ENCODE assay signal across 8 mouse cellular contexts in the genomic region with DNA sequence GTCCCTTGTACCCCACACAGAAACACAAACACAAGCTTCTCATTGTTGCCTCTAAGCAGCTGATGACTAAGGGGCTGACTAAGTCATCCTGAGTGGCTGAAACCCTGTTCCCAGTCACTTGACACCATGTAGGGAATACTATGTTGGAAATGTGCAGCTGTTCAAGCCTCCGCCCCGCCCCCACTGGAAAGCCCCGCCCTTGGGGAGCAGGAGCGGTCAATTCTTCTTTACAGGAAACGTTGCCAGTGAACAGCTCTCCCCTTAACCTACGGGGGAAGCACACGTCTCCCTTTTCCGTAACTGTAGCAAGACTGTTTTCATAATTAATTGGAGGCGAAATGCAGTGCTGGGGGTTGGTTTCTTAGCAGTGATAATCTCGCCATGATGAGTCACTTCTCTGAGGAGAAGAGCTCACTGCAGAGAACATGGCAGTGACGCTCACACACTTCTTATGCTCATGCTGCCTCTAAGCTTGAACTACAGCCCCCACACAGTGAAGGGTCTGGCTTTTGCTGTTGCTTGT. TPM values are rescaled to one million over a fixed set of nuclear protein-coding genes. Genes with fewer than 3 reads are reported as not detected.
DNase-seq lines count a peak whose midpoint lies in the region; ATAC-seq and TF ChIP-seq lines count a peak whose summit lies in the region.

No protein-coding gene starts in this region.

- peak; percentile 84 for ATAC-seq in heart, embryonic 12.5 days (ENCODE audit: insufficient number of reproducible peaks, low FRiP score)
- peak; percentile 90 for ATAC-seq in kidney, embryonic 15.5 days (replicated peaks; ENCODE audit: low FRiP score)
- ATAC-seq in limb, embryonic 14.5 days (ENCODE audit: low FRiP score, low read depth) = peak; percentile 90
- peak; percentile 73 for ATAC-seq in midbrain, embryonic 15.5 days (replicated peaks)
- peak; percentile 91 for ATAC-seq in stomach, postnatal 0 days (ENCODE audit: low FRiP score, low TSS enrichment)

- no peaks in the 10 kb centered on the region for H3K27me3 ChIP-seq in heart, embryonic 12.5 days (replicated peaks)
- no peaks in the 10 kb centered on the region for H3K27me3 ChIP-seq in kidney, embryonic 15.5 days
- H3K27me3 ChIP-seq in limb, embryonic 14.5 days (ENCODE audit: control insufficient read depth, insufficient read depth, low read length) = no peaks in the 10 kb centered on the region
- no peaks in the 10 kb centered on the region for H3K27me3 ChIP-seq in midbrain, embryonic 15.5 days (replicated peaks)
- no peaks in the 10 kb centered on the region for H3K27me3 ChIP-seq in stomach, postnatal 0 days (ENCODE audit: control insufficient read depth, insufficient read depth, low read length)

- peak overlapping the region; percentile 96 for H3K27ac ChIP-seq in embryonic fibroblast, embryonic 13.5 days (ENCODE audit: insufficient read depth, low read length)
- peak overlapping the region; percentile 92 for H3K27ac ChIP-seq in heart, embryonic 12.5 days (ENCODE audit: poor library complexity, severe bottlenecking)
- H3K27ac ChIP-seq in kidney, embryonic 15.5 days = peak overlapping the region; percentile 78
- no peak overlapping the region; the same call in 1 of the 2 replicates for H3K27ac ChIP-seq in limb, embryonic 14.5 days (replicated peaks; ENCODE audit: low read depth, low read length)
- H3K27ac ChIP-seq in midbrain, embryonic 15.5 days = peak overlapping the region; percentile 35
- H3K27ac ChIP-seq in stomach, postnatal 0 days (replicated peaks) = peak overlapping the region; percentile 63

- TF ChIP-seq POLR2A in embryonic fibroblast, embryonic 13.5 days (IDR thresholded peaks at IDR 0.05; ENCODE audit: low read depth, low read length) = peak; percentile 60
- no peak for TF ChIP-seq POLR2A in limb, embryonic 14.5 days (IDR thresholded peaks at IDR 0.05; ENCODE audit: borderline replicate concordance, extremely low read depth, insufficient read depth, insufficient read length)

- no peaks in the 10 kb centered on the region for H3K9me3 ChIP-seq in heart, embryonic 12.5 days (replicated peaks)
- H3K9me3 ChIP-seq in kidney, embryonic 15.5 days (replicated peaks) = no peaks in the 10 kb centered on the region
- no peaks in the 10 kb centered on the region for H3K9me3 ChIP-seq in limb, embryonic 14.5 days (ENCODE audit: control insufficient read depth, low read length)
- no peaks in the 10 kb centered on the region for H3K9me3 ChIP-seq in midbrain, embryonic 15.5 days
- H3K9me3 ChIP-seq in stomach, postnatal 0 days (ENCODE audit: control insufficient read depth, low read length) = no peaks in the 10 kb centered on the region

- H3K4me1 ChIP-seq in embryonic fibroblast, embryonic 13.5 days (ENCODE audit: control insufficient read depth, insufficient read depth, low read length) = peaks cover 11% of the 10 kb centered on the region; the same call in 1 of the 2 replicates
- H3K4me1 ChIP-seq in heart, embryonic 12.5 days (replicated peaks) = peaks cover 31% of the 10 kb centered on the region
- peaks cover 12% of the 10 kb centered on the region for H3K4me1 ChIP-seq in kidney, embryonic 15.5 days
- peaks cover 4% of the 10 kb centered on the region for H3K4me1 ChIP-seq in limb, embryonic 14.5 days (ENCODE audit: control insufficient read depth, insufficient read depth, low read length)
- peaks cover 6% of the 10 kb centered on the region; the same call in 1 of the 2 replicates for H3K4me1 ChIP-seq in midbrain, embryonic 15.5 days
- H3K4me1 ChIP-seq in stomach, postnatal 0 days (replicated peaks; ENCODE audit: control insufficient read depth, insufficient read depth) = no peaks in the 10 kb centered on the region

- peak overlapping the region; percentile 68 for H3K9ac ChIP-seq in heart, embryonic 12.5 days
- 0 out of 2 replicates have a peak overlapping the region, but pooled peaks have one; percentile 0 for H3K9ac ChIP-seq in kidney, embryonic 15.5 days
- peak overlapping the region; percentile 28 for H3K9ac ChIP-seq in limb, embryonic 14.5 days (ENCODE audit: low read depth, low read length, severe bottlenecking)
- peak overlapping the region; percentile 18; the same call in 1 of the 2 replicates for H3K9ac ChIP-seq in midbrain, embryonic 15.5 days
- H3K9ac ChIP-seq in stomach, postnatal 0 days (ENCODE audit: low read length) = no peak overlapping the region

- peak overlapping the region; percentile 4; the same call in 1 of the 2 replicates for H3K4me3 ChIP-seq in embryonic fibroblast, embryonic 13.5 days (ENCODE audit: insufficient read depth, low read length)
- peak overlapping the region; percentile 41 for H3K4me3 ChIP-seq in heart, embryonic 12.5 days
- H3K4me3 ChIP-seq in kidney, embryonic 15.5 days (replicated peaks) = peak overlapping the region; percentile 36
- peak overlapping the region; percentile 30 for H3K4me3 ChIP-seq in limb, embryonic 14.5 days (replicated peaks; ENCODE audit: low read length)
- H3K4me3 ChIP-seq in midbrain, embryonic 15.5 days = peak overlapping the region; percentile 25
- peak overlapping the region; percentile 35 for H3K4me3 ChIP-seq in stomach, postnatal 0 days (ENCODE audit: low read depth, low read length)

- WGBS in heart, embryonic 12.5 days = 5% methylated on average over 11 of the region's 11 CpGs
- 6% methylated on average over 11 of the region's 11 CpGs for WGBS in kidney, embryonic 15.5 days
- WGBS in limb, embryonic 14.5 days = 12% methylated on average over 11 of the region's 11 CpGs
- 16% methylated on average over 11 of the region's 11 CpGs for WGBS in midbrain, embryonic 15.5 days
- 1% methylated on average over 11 of the region's 11 CpGs for WGBS in stomach, postnatal 0 days

- no peak for TF ChIP-seq EP300 in stomach, postnatal 0 days (optimal IDR thresholded peaks at IDR 0.05)

- H3K4me2 ChIP-seq in heart, embryonic 12.5 days = peak overlapping the region; percentile 63
- H3K4me2 ChIP-seq in kidney, embryonic 15.5 days = peak overlapping the region; percentile 52
- peak overlapping the region; percentile 44 for H3K4me2 ChIP-seq in limb, embryonic 14.5 days (replicated peaks; ENCODE audit: low read depth, low read length, severe bottlenecking)
- H3K4me2 ChIP-seq in midbrain, embryonic 15.5 days = peak overlapping the region; percentile 38
- peak overlapping the region; percentile 44 for H3K4me2 ChIP-seq in stomach, postnatal 0 days (replicated peaks; ENCODE audit: low read depth)

- no peak for TF ChIP-seq CTCF in embryonic fibroblast, embryonic 13.5 days (IDR thresholded peaks at IDR 0.05; ENCODE audit: borderline replicate concordance, insufficient read depth, low read length)
- no peak for TF ChIP-seq CTCF in stomach, postnatal 0 days (IDR thresholded peaks at IDR 0.05; ENCODE audit: low read depth)

- H3K36me3 ChIP-seq in heart, embryonic 12.5 days = no peaks in the 10 kb centered on the region
- H3K36me3 ChIP-seq in kidney, embryonic 15.5 days = no peaks in the 10 kb centered on the region
- no peaks in the 10 kb centered on the region for H3K36me3 ChIP-seq in limb, embryonic 14.5 days (ENCODE audit: control insufficient read depth, insufficient read depth, low read length)
- no peaks in the 10 kb centered on the region for H3K36me3 ChIP-seq in midbrain, embryonic 15.5 days (replicated peaks)
- no peaks in the 10 kb centered on the region for H3K36me3 ChIP-seq in stomach, postnatal 0 days (ENCODE audit: control insufficient read depth, insufficient read depth, low read length)

- DNase-seq in spleen, adult 18-20 months = peak; percentile 7 to 42
- no peak for DNase-seq in spleen, adult 12 weeks (ENCODE audit: low spot score)
- peak; percentile 85 for DNase-seq in limb, embryonic 14.5 days (ENCODE audit: low spot score)
- peak; percentile 90 for DNase-seq in stomach, postnatal 0 days (ENCODE audit: low spot score)

RNA-seq across cellular contexts. Expression of gene Cfl2, which starts 27.7 kb away (rescaled TPM):
- 218 and 247 TPM in 2 replicates for polyA plus RNA-seq in embryonic fibroblast, embryonic 13.5 days (2011; ENCODE audit: insufficient read length, low read depth, missing spikeins)
- 405 and 431 TPM in 2 replicates for polyA plus RNA-seq in heart, embryonic 12.5 days (2016; fragmentation: Nextera tagmentation; extraction: Ambion mirVana)
- 192 and 207 TPM in 2 replicates for polyA plus RNA-seq in kidney, embryonic 15.5 days (2015; fragmentation: Nextera tagmentation; extraction: Ambion mirVana)
- polyA plus RNA-seq in limb, embryonic 14.5 days (2012; rRNA removed) = 68.9 and 70.9 TPM in 2 replicates
- 183 and 228 TPM in 2 replicates for polyA plus RNA-seq in limb, embryonic 14.5 days (2014; fragmentation: Nextera tagmentation; extraction: Ambion mirVana)
- 271 and 276 TPM in 2 replicates for polyA plus RNA-seq in midbrain, embryonic 15.5 days (2015; fragmentation: Nextera tagmentation; extraction: Ambion mirVana)
- 127 and 132 TPM in 2 replicates for polyA plus RNA-seq in stomach, postnatal 0 days (2015; fragmentation: Nextera tagmentation; extraction: Ambion mirVana)

RNA-seq across cellular contexts. Expression of gene Snx6, which starts 39.5 kb away (rescaled TPM):
- polyA plus RNA-seq in embryonic fibroblast, embryonic 13.5 days (2011; ENCODE audit: insufficient read length, low read depth, missing spikeins) = 95.8 and 105 TPM in 2 replicates
- 122 and 135 TPM in 2 replicates for polyA plus RNA-seq in heart, embryonic 12.5 days (2016; fragmentation: Nextera tagmentation; extraction: Ambion mirVana)
- polyA plus RNA-seq in kidney, embryonic 15.5 days (2015; fragmentation: Nextera tagmentation; extraction: Ambion mirVana) = 186 and 200 TPM in 2 replicates
- 74.6 and 90.0 TPM in 2 replicates for polyA plus RNA-seq in limb, embryonic 14.5 days (2012; rRNA removed)
- polyA plus RNA-seq in limb, embryonic 14.5 days (2014; fragmentation: Nextera tagmentation; extraction: Ambion mirVana) = 173 and 190 TPM in 2 replicates
- 132 and 139 TPM in 2 replicates for polyA plus RNA-seq in midbrain, embryonic 15.5 days (2015; fragmentation: Nextera tagmentation; extraction: Ambion mirVana)
- 260 and 269 TPM in 2 replicates for polyA plus RNA-seq in stomach, postnatal 0 days (2015; fragmentation: Nextera tagmentation; extraction: Ambion mirVana)
